Mouse (Mus musculus): Measurements from ENCODE around the gene Mfsd4a.

The Mfsd4a gene

GRCm38 (mm10) chr1:131990083-131990760 is 77.6 kb downstream of the Mfsd4a start:
- no peak for DNase-seq (ENCODE audit: low spot score in 2 of 2)

GRCm38 (mm10) chr1:131989476-131989875 is 78.4 kb downstream of the Mfsd4a start:
- DNase-seq (ENCODE audit: low spot score in 2 of 2) = no peak

GRCm38 (mm10) chr1:131987432-131987831 is 80.4 kb downstream of the Mfsd4a start:
- no peak for DNase-seq (ENCODE audit: low spot score in 2 of 2)

- no peak for DNase-seq (ENCODE audit: low spot score in 2 of 2)
Measured at GRCm38 (mm10) chr1:131983806-131984205, 84.1 kb downstream of the Mfsd4a start.

GRCm38 (mm10) chr1:131982907-131983306 is 85.0 kb downstream of the Mfsd4a start:
- peak; percentile 75 to 86 for DNase-seq (ENCODE audit: low spot score in 2 of 2)

- peak; percentile 59 to 75 for DNase-seq (ENCODE audit: low spot score in 2 of 2)
Measured at GRCm38 (mm10) chr1:131981378-131982013, 86.4 kb downstream of the Mfsd4a start.

- DNase-seq (ENCODE audit: low spot score in 2 of 2) = no peak
Measured at GRCm38 (mm10) chr1:131980471-131980870, 87.4 kb downstream of the Mfsd4a start.

GRCm38 (mm10) chr1:131976886-131977285 is 91.0 kb downstream of the Mfsd4a start:
- DNase-seq (ENCODE audit: low spot score in 2 of 2) = no peak

GRCm38 (mm10) chr1:131973991-131974390 is 93.9 kb downstream of the Mfsd4a start:
- no peak for DNase-seq (ENCODE audit: low spot score in 2 of 2)
